Mouse (Mus musculus) liver, embryonic 14.5 days (tissue): ENCODE data around the gene Tbc1d16.

Experiments
- CTCF ChIP-seq: IDR thresholded peaks from 2 replicates; pipeline ENCODE4 v1.5.1; 2016; ENCODE audit warnings: antibody characterized with exemption, low read depth, control low read depth
- EP300 ChIP-seq: IDR thresholded peaks from 2 replicates; pipeline ENCODE4 v1.6.1; 2016; ENCODE audit warnings: antibody characterized with exemption, low read depth

DNA sequence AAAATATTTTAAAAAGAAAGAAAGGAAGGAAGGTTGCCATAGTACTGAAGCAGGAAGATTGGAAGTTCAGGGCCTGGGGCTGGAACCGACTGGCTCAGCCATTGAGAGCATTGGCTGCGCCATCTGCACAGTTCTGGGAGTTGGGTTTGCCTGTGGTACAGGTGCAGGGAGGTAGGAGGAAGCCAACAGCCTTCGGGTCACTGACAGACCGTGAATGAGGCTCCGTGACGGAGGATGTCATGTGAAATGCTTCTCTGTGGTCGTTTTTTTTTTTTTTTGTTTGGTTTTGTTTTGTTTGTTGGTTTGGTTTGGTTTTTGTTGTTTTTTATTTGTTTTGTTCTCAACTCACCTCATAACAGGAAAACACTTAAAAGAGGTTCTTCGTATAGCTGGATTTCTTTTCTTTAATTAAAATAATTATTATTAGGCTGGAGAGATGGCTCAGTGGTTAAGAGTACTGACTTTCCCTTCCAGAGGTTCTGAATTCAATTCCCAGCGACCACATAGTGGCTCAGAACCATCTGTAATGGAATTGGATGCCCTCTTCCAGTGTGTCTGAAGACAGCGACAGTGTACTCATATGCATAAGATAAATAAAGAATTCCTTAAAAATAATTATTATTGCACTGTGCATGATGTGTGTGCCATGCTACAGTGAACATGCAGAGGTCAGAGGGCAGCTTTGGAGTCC, 119.6 kb downstream of the Tbc1d16 start:
- TF ChIP-seq CTCF (no peak), EP300 (no peak)
